Mouse (Mus musculus) adrenal gland, adult 2 months (tissue): ENCODE results near the gene Usp13. TPM values are rescaled to one million over a fixed set of nuclear protein-coding genes. Genes with fewer than 3 reads are reported as not detected.

Source experiments
- DNase-seq: peaks from one replicate; pipeline ENCODE4 v3.0.0; 2021
- polyA plus RNA-seq: library from polyadenylated mRNA; depleted of rRNA; stranded (reverse); fragments of >200 nt; gene quantifications from 2 replicates; pipeline ENCODE4 v1.2.3, GENCODE M21; 2012; rRNA removed
- total RNA-seq, 2 experiments: library from RNA; stranded (reverse); gene quantifications; 2 replicates each; pipeline ENCODE4 v1.2.3; 2021

The Usp13 gene
- total and polyA plus RNA-seq, 3 experiments, result 0.51 to 3.9 (median 3.3) TPM

GRCm38 (mm10) chr3:32939802-32940501 is 122.6 kb downstream of the Usp13 start:
- no peak for DNase-seq

- DNase-seq, result no peak
These were observed 130.1 kb downstream of the Usp13 start for GRCm38 (mm10) chr3:32947486-32947885.

GRCm38 (mm10) chr3:32951382-32951781 is 134.0 kb downstream of the Usp13 start:
- no peak for DNase-seq

GRCm38 (mm10) chr3:32961494-32961893 is 144.1 kb downstream of the Usp13 start:
- DNase-seq, result no peak

GRCm38 (mm10) chr3:32965528-32965927 is 148.2 kb downstream of the Usp13 start:
- DNase-seq, result no peak

GRCm38 (mm10) chr3:32968671-32969425 is 151.5 kb downstream of the Usp13 start:
- no peak for DNase-seq

- no peak for DNase-seq
These were observed 152.9 kb downstream of the Usp13 start for GRCm38 (mm10) chr3:32970257-32970656.

GRCm38 (mm10) chr3:32979238-32979637 is 161.9 kb downstream of the Usp13 start:
- no peak for DNase-seq

GRCm38 (mm10) chr3:32979981-32980380 is 162.6 kb downstream of the Usp13 start:
- no peak for DNase-seq

GRCm38 (mm10) chr3:32985141-32985540 is 167.8 kb downstream of the Usp13 start:
- DNase-seq, result no peak

Other genes starting within 250 kb of the Usp13 start
- 10 to 100 TPM; 24.9 to 63.2 TPM for gene Gnb4, start 201.0 kb upstream of the Usp13 start, total RNA-seq
- gene Gnb4, start 201.0 kb upstream of the Usp13 start, polyA plus RNA-seq, result 11.8 and 13.0 TPM in 2 replicates
- gene Actl6a, start 111.2 kb upstream of the Usp13 start, total RNA-seq, result 10 to 100 TPM; 40.5 to 46.7 TPM
- 10.5 and 12.6 TPM in 2 replicates for gene Actl6a, start 111.2 kb upstream of the Usp13 start, polyA plus RNA-seq
- 100 to 1,000 TPM; 306 to 393 TPM for gene Ndufb5, start 80.6 kb upstream of the Usp13 start, total RNA-seq
- 475 and 574 TPM in 2 replicates for gene Ndufb5, start 80.6 kb upstream of the Usp13 start, polyA plus RNA-seq
- 10 to 100 TPM; 36.0 to 40.0 TPM for gene Mrpl47, start 79.9 kb upstream of the Usp13 start, total RNA-seq
- gene Mrpl47, start 79.9 kb upstream of the Usp13 start, polyA plus RNA-seq, result 0.58 and 0.59 TPM in 2 replicates